Mouse (Mus musculus): ENCODE data around the gene Cd84. TPM values are rescaled to one million over a fixed set of nuclear protein-coding genes. Genes with fewer than 3 reads are reported as not detected.
"Not testable (repeated sequence)": the region's sequence is repeated elsewhere in the genome, so short reads cannot be mapped to it uniquely, and the experiment has no call there.

Cd84 gene
- polyA plus RNA-seq, 1 experiment, result 0.98 TPM

GRCm38 (mm10) chr1:171840450-171841023, 1.0 kb downstream of the Cd84 start:
- TF ChIP-seq CTCF (IDR thresholded peaks at IDR 0.05; ENCODE audit: borderline replicate concordance, extremely low read depth, insufficient read depth, insufficient read length) (no peak), POLR2A (IDR thresholded peaks at IDR 0.05; ENCODE audit: borderline replicate concordance, extremely low read depth, insufficient read depth, insufficient read length, poor library complexity, severe bottlenecking) (no peak)
- no peak for DNase-seq (ENCODE audit: low read depth)

GRCm38 (mm10) chr1:171845035-171845754, 5.7 kb downstream of the Cd84 start:
- TF ChIP-seq CTCF (IDR thresholded peaks at IDR 0.05; ENCODE audit: borderline replicate concordance, extremely low read depth, insufficient read depth, insufficient read length), result no peak
- no peak for TF ChIP-seq POLR2A (IDR thresholded peaks at IDR 0.05; ENCODE audit: borderline replicate concordance, extremely low read depth, insufficient read depth, insufficient read length, poor library complexity, severe bottlenecking)
- no peak for DNase-seq (ENCODE audit: low read depth)

GRCm38 (mm10) chr1:171848201-171848600, 8.7 kb downstream of the Cd84 start:
- no peak for TF ChIP-seq CTCF (IDR thresholded peaks at IDR 0.05; ENCODE audit: borderline replicate concordance, extremely low read depth, insufficient read depth, insufficient read length)
- TF ChIP-seq POLR2A (IDR thresholded peaks at IDR 0.05; ENCODE audit: borderline replicate concordance, extremely low read depth, insufficient read depth, insufficient read length, poor library complexity, severe bottlenecking), result no peak
- no peak for DNase-seq (ENCODE audit: low read depth)

GRCm38 (mm10) chr1:171848757-171849156, 9.3 kb downstream of the Cd84 start:
- TF ChIP-seq CTCF (IDR thresholded peaks at IDR 0.05; ENCODE audit: borderline replicate concordance, extremely low read depth, insufficient read depth, insufficient read length) (no peak), POLR2A (IDR thresholded peaks at IDR 0.05; ENCODE audit: borderline replicate concordance, extremely low read depth, insufficient read depth, insufficient read length, poor library complexity, severe bottlenecking) (no peak)

GRCm38 (mm10) chr1:171849454-171849853, 10.0 kb downstream of the Cd84 start:
- DNase-seq (ENCODE audit: low read depth), result no peak
- TF ChIP-seq POLR2A (IDR thresholded peaks at IDR 0.05; ENCODE audit: borderline replicate concordance, extremely low read depth, insufficient read depth, insufficient read length, poor library complexity, severe bottlenecking) (no peak), CTCF (IDR thresholded peaks at IDR 0.05; ENCODE audit: borderline replicate concordance, extremely low read depth, insufficient read depth, insufficient read length) (no peak)

More at GRCm38 (mm10) chr1:171848757-171849156, 9.3 kb downstream of the Cd84 start:
- DNase-seq (ENCODE audit: low read depth), result no peak

- no peak for TF ChIP-seq POLR2A (IDR thresholded peaks at IDR 0.05; ENCODE audit: borderline replicate concordance, extremely low read depth, insufficient read depth, insufficient read length, poor library complexity, severe bottlenecking)
- no peak for TF ChIP-seq CTCF (IDR thresholded peaks at IDR 0.05; ENCODE audit: borderline replicate concordance, extremely low read depth, insufficient read depth, insufficient read length)
- DNase-seq (ENCODE audit: low read depth), result no peak
These were observed 26.0 kb downstream of the Cd84 start for GRCm38 (mm10) chr1:171865467-171865866.

- TF ChIP-seq POLR2A (IDR thresholded peaks at IDR 0.05; ENCODE audit: borderline replicate concordance, extremely low read depth, insufficient read depth, insufficient read length, poor library complexity, severe bottlenecking), result no peak
- TF ChIP-seq CTCF (IDR thresholded peaks at IDR 0.05; ENCODE audit: borderline replicate concordance, extremely low read depth, insufficient read depth, insufficient read length), result no peak
- DNase-seq (ENCODE audit: low read depth), result no peak
These were observed 47.5 kb downstream of the Cd84 start for GRCm38 (mm10) chr1:171886989-171887388.

GRCm38 (mm10) chr1:171895364-171895763, 55.9 kb downstream of the Cd84 start, which contains the start of gene Gm10521:
Gene Gm10521, plus strand, starts transcription at chr1:171895664.
- DNase-seq (ENCODE audit: low read depth), result not testable (repeated sequence)

GRCm38 (mm10) chr1:171904011-171904410, 64.5 kb downstream of the Cd84 start:
- DNase-seq (ENCODE audit: low read depth), result no peak
- TF ChIP-seq POLR2A (IDR thresholded peaks at IDR 0.05; ENCODE audit: borderline replicate concordance, extremely low read depth, insufficient read depth, insufficient read length, poor library complexity, severe bottlenecking) (no peak), CTCF (IDR thresholded peaks at IDR 0.05; ENCODE audit: borderline replicate concordance, extremely low read depth, insufficient read depth, insufficient read length) (no peak)

- no peak for TF ChIP-seq CTCF (IDR thresholded peaks at IDR 0.05; ENCODE audit: borderline replicate concordance, extremely low read depth, insufficient read depth, insufficient read length)
- TF ChIP-seq POLR2A (IDR thresholded peaks at IDR 0.05; ENCODE audit: borderline replicate concordance, extremely low read depth, insufficient read depth, insufficient read length, poor library complexity, severe bottlenecking), result no peak
- DNase-seq (ENCODE audit: low read depth), result no peak
These were observed 76.4 kb downstream of the Cd84 start for GRCm38 (mm10) chr1:171915638-171916458.

- TF ChIP-seq CTCF (IDR thresholded peaks at IDR 0.05; ENCODE audit: borderline replicate concordance, extremely low read depth, insufficient read depth, insufficient read length) (no peak), POLR2A (IDR thresholded peaks at IDR 0.05; ENCODE audit: borderline replicate concordance, extremely low read depth, insufficient read depth, insufficient read length, poor library complexity, severe bottlenecking) (no peak)
- no peak for DNase-seq (ENCODE audit: low read depth)
These were observed 78.0 kb downstream of the Cd84 start, which contains the start of gene Slamf6 for GRCm38 (mm10) chr1:171917305-171918039. Gene Slamf6, plus strand, starts transcription at chr1:171917515.

Measured in brain, embryonic 14.5 days (tissue).